Mouse (Mus musculus) spleen, postnatal 36 days (tissue): Measurements from ENCODE around the gene Lrrc17.

ENCODE experiments used
- DNase-seq, 2 experiments: peaks; one replicate each; pipeline ENCODE4 v3.0.0; 2022; ENCODE audit warnings: low spot score in 2 of 2, mixed read lengths in 1 of 2

Gene Lrrc17

DNA sequence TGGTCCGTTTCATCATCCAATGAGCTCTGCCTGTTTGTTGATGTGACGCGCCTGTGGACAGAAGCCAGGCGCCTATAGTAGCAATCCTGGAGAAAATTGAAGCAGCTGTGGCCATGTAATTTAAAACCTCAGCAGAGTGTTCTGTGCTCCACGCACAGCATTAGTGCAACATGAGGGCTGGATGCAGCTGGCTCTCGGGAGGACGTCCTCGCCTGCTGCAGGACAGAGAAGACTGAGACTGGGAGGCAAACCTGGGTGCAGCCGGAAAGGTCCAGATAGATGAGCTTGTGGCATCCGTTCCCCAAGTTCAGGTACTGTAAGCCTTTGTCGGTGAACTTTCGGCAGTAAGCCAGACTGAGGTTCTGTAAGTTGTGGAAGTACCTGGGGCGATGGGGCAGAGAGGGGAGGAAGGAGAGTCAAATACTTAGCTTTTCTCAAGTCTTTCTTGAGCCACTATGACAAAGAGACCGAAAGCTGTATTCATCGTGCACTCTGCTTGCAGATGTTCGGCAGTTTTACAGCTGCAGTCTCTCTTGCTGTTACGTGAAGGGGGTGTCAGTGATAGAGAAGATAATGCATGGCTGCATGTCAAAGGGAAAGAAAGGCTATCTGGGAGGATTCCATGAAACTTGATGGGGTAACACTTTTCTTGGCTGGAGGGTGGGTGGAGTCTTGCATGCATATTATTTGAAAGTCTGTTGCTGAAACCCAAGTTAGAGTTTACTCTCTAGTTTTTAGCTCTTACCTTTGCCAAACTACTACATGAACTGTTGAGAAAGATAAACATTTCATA lies at the start of gene Lrrc17:
Gene Lrrc17 (plus strand): TSS at position 151 of the 793 bp plus-strand sequence.
- DNase-seq = no peak

DNA sequence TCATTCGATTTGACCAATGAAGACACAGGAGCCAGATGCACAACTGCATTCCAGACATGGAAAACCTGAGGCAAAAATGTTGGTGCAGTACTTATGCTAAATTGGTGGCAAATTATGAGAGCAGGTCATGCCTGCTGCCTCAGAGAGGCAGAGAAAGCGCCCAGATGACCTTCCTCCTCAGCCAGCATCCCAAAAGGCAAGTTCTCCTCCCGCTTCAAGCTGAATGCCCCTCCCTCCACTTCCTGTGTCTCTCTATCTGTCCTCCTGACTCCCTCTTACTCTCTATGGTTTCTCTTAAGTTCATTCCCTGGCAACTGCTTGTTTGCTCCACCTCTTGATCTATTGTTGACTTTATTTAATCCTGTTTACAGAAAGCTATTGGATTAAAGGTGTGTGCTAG lies 48.6 kb upstream of the Lrrc17 start:
- DNase-seq = no peak

DNA sequence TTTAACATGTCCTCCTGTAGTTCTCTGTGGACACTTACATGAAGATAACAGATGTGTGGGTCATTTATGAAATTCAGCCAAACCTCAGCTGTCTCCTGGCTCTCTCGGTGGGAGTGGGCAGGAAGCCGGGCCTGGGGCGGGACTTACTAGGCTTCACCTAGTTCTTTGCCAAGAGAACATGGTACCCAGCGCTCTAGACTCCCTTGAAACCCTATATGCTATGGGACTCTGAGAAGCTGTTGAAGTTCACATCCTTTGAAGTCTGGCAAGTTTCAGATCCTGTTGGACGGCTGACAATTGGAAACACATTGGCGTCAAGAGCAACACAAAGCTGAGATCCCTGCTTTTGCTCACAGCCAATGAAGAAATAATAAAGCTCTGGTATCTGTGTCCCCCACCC lies 47.0 kb upstream of the Lrrc17 start:
- no peak for DNase-seq

DNA sequence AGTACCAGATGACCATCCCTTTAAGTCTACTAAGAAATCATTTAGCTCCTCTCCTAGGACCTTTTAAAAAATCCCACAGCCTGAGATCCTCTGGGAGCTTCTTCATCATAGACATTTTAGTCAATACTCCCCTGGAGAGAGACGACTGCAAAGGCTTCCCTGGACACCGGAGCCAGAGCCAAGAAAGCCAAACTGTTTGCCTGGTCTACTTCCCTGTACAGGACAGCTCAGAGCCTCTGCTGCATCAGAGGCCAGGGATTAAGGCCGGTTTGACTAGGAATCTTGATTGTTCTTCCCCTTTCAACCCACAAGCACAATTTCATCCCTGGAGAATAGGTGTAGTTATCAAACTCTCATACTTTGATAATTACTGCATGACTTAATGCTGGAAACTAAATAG lies 46.5 kb upstream of the Lrrc17 start:
- no peak for DNase-seq

DNA sequence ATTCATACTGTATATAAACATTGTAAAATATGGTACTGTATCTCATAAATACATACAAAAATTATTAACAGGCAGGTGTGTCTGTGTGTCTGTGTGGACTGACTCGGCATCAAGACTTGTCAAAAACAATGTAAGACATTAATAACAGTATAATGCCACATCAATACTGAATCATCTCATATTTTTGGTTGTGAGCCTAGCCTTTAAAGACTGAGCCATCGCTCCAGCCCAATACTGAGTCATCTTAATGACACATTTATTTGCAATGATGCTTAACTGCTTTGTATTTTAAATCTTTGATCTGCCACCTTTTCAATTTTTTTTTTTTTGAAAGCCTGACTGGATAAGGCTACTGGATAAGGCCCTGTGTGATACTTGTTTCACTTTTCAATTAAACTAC lies 44.9 kb upstream of the Lrrc17 start:
- DNase-seq = no peak

DNA sequence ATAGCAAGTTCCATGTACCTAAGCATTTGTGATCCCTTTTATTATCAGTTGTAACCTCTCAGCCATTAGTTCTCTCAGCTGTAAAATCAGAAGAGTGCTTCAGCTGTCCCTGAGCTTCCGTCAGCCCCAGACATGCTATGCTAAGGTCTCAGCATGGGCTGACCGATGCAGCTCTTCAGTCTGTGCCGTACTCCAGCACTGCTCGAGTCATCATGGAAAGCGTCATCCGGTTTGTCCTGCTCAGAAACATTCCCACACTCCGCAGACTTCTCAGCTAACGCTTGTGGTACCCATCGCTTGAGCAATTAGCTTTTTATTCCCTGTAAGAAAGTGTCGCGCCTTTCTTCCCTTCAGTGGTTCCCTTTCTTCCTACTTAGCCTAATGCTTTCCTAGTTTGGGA lies 44.4 kb upstream of the Lrrc17 start:
- DNase-seq = no peak

DNA sequence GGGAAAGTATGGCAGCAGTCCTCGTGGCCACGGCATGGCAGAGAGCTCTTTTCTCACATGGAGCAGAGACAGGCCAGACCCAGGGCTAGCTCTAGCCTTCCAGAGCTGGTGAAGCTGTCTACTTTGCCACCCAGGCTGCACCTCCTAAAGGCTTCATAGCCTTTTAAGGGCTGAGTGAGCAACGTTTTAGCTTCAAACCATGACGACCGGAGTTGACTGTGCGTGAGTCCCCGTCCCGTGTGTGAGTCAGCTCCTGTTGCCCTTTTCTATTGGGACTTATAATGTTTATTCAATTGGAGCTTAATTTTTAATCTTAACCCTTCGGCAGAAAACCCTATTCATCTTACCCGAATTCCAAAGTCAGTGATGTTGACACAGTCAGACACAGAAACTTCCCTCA lies 43.2 kb upstream of the Lrrc17 start:
- DNase-seq = no peak

DNA sequence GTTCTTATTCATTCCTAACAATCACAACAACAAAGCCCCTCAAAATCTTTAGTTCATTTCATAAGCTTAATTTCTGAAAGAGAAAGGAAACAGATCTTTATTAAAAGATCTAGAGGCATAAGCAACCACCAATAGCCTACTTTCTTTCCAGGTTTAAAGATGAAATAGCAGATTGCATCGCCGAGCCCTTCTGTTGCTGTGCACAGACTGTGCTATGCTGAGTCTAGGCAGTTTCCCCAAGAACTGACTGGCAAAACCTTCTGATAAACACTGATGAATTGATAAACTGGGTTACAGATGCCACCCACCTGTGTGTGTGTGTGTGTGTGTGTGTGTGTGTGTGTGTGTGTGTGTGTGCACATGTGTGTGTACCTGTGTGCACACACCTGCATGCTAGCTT lies 42.4 kb upstream of the Lrrc17 start:
- no peak for DNase-seq

DNA sequence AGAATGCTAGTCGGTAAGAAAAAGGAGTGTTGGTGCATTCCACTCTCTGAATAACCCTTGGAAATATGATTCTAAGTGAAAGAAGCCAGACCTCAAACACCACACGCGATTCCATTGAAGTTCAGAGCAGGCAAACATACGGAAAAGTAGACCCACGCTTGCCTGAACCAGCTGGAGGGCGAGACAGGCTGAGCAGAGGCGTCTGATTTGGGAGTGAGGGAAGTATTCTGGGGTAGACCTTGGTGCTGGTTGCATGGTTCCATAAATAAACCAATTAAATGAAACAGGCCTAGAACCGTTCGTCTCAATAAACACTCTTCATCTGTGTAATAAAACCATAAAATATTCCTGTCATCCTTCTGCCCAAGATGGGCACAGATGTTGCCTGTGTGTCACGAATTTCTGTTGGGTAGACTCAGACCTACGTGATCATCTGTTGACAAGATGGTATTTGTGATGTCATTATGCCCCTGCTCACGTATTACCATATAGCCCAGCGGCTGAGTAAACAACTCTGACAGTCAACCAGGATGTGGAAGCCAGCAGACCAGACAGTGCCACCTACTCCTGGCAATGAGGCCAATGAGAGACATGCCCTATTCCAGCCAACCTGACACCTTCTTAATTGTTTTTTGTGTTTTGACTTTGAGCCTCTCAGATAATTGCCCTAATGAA lies 40.3 kb upstream of the Lrrc17 start:
- no peak for DNase-seq

DNA sequence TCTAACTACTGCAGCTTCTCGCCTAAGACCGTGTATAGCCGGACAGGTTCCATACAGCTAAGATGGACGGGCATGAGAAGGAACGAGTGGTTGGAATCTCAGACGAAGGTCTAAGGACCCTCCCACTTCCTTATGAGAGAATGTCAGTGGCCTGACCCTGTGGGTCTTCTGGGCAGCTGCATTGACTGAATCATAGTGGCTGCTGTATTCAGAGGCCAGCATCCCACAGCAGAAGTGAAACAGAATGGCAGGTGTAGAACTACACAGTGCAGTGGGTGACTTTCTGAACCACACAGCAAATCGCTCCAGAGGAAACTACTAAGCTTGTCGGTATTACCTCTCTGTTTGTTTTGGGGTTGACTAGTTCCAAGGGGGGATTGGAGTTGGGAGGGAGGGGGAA lies 38.2 kb upstream of the Lrrc17 start:
- DNase-seq = peak; percentile 17 to 22

DNA sequence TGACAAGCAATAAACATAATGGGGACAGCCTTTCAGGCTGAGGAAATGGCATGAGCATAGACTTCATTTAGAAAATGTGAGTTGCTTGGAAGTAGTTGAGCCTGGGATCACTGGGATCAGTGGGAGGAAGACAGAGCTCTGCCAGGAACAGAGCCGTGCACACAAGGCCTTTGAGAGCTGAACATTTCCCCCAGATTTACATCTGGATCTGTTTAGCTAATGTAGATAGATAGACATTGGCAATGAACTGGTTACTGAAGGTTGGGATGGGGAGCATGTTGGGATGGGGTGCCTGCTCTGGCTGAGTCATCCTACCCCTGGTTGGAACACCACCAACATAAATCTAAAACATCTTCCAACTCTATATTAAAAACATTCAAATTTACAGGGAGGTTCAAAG lies 36.5 kb upstream of the Lrrc17 start:
- no peak for DNase-seq

DNA sequence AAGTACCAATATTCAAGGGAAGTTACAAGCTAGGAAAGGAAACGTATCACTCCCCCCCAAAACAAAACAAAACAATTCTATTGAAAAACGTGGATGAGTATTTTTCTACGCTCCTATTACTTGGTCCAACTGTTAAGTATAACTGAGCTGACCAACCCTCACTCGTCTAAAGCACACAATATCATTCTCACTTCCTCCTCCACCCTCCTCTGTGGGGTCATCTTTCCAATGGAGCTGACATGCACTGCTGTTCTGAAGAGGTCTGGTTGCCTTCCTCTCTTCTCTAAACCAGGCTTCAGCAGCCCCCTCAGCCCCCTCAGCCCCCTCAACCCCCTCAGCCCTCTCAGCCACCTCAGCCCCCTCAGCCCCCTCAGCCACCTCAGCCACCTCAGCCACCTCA lies 33.6 kb upstream of the Lrrc17 start:
- DNase-seq = peak in 1 of 2 experiments; percentile 25

DNA sequence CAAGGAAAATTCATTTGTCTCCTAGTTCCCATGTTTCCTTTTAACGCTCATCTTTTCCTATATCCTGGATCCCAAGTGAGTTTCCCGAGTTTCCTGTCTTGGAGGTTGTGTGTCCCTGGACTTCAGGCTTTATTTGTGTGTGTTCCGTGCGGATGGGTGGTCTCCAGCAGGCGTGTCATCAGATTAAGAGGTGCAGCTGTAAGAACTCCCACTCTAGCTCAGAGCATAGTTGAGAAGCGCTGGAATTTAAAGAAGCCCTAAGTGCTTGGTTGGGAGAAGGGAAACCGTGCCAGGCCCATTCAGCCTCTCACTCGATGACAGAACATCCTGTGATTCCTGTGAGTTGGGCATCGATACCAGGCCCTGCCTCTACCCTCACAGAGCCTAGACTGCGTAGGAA lies 30.0 kb upstream of the Lrrc17 start:
- DNase-seq = no peak

DNA sequence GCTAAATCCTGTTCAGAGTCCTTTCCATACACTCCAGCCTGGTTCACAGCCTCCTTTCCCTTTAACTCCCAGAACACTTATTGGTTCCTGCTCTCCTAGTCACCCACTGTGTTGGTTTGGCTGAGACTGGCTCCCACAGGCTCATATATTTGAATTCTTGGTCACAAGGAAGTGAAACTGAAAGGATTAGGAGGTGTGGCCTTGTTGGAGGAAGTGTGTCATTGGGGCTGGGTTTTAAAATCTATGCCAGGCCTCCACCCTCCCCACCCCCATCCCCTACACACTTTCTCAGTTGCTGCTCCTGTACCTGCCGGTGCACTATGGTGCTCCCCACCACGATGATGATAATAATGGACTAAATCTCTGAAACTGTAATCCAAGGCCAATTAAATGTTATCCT lies 25.8 kb upstream of the Lrrc17 start:
- DNase-seq = peak; percentile 66 to 70

DNA sequence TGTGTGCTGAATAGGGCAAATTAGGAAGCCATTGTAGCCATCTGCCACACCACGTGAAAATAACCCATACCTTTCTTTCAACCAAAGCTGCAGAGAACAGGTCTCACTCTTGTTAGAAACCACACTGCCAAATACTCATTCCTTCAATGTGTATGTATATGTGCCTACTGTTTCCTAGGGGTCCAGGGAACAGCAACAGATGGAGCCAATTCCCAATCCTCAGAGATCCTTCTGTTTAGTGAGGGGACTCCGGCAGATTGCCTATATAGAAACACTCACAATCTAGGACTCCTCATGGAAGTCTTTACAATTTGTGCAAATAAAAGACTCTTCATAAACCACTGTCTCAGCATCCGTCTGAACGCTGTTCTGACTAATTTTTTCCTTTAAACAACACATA lies 25.2 kb upstream of the Lrrc17 start:
- no peak for DNase-seq

DNA sequence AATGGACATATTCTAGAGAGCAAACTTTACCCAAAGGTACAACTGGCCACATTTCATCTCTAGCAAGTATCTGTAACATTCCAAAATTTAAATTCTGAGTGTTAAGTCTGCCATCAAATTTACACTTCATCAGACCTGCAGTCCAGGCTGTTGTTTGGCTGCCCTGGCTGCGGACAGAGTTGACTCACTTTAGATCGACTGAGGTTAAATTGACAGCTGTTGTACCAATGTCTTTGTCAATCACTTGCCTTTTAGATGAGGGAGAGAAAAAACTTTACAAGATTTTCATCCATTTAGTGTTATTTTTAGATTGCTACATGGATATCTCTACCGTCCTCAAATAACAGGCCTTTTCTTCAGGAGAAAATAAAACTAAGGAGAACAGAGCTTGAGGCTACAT lies 24.2 kb upstream of the Lrrc17 start:
- no peak for DNase-seq

DNA sequence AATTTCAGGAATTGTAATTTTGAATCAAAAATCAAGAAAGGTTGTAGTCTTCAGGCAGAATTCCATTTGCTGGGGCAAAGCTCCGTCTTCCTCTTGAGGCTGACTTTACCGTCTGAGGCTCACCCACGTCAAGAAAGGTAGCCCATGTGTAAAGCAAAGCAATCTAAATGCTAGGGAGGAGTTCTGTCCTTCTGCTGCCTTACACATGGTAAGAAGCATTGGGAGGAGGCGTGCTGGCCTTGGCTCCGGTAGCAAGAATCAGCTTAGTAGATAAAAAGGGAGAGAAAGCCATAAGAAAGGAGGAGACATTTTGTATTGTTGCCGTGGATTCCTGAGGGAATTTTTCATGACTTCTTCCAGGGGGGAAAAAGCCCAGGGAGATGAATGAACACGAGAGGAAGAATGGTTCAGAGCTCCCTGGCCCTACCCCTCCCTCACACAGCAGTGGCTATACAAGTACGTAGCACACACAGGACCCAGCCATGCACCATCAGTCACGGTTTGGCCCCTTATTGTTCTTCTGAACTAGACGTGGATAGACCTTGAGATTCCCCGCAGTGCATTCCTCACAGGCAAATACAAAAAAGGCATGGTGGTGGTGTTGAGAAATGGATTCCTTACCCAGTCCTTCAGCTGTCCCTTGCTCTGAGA lies 16.4 kb upstream of the Lrrc17 start:
- DNase-seq = no peak

DNA sequence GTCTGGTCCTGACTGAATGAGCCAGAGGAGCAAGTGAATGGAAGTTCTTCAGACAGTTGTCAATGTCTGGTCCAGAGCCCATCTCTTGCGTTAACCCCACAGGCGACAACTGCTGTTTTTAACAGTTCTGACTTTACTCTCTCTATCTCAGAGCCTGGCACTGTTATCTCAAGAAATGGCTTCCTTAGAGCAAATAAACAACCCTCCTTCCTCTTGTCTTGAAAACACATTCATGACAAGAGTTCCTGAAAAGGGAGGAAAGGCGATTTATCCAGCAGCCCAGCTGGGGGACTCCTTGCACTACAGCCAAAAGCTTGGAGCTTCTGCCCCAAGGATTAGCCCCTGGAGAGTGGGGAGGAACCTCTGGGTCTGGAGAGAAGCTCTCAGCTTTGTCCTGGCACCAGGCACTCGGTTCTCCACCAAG lies 15.9 kb upstream of the Lrrc17 start:
- DNase-seq = no peak

DNA sequence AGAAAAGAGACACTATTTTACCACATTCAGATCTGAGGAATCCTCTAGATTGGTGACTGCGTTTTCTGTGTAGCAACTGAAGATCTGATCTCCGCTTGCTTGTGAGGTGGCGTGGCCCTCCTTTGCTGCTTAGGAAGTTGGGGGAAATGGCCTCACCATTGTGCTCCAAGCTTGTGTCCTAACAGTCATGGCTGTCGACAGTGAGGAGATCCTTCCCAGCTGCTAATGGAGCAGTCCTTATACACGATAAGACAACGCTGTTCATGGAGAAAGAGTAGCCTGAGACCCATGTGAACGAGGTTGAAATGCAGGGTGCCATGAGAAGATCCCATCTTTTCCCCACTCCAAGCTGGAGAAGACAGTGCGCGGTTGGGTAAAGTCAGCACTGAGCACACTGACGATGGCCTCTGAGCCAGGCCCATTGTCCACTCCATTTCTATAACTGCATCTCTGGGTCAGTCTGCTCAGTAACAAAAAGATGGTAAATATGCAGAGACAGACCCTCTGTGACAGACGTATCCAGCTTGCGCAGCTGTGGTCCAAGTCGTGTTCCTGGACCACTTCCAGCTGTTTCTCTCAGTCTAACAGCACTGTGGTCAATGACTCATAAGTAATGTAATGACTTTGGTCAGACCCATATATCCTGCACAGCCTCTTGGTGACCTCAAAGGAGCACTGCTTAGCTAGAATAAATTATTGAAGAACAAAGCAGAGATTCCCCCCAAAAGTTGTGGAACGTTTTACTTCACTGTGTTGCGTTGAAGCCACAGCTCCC lies 15.1 kb upstream of the Lrrc17 start:
- no peak for DNase-seq

DNA sequence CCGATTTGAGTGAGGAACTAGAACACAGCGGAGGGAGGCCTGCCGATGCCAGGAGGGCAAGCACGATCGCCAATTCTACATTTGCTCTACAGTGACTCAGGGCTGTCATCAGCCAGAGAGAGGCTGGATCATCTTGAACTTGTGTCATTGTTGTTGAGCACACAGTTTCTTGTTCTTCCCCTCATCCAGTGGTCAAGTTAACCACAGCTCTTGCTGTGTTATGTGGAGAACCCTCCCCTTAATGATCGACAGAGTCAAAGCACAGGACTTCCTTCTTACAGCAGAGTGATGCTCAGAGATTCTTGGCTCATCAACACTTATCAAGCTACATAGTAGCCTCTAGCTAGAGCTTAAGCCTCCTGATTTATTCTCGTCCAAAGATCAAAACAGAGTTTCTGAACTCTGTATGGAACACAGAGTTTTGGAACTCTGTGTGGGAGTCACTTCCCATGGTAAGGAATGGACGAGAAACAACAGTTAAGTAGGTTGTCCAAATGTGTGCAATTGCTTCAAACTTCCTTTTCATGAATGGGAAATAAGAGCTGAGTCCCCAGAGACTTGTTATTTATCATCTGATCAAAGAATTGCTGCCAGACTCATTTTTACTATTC lies 14.1 kb upstream of the Lrrc17 start:
- DNase-seq = no peak

DNA sequence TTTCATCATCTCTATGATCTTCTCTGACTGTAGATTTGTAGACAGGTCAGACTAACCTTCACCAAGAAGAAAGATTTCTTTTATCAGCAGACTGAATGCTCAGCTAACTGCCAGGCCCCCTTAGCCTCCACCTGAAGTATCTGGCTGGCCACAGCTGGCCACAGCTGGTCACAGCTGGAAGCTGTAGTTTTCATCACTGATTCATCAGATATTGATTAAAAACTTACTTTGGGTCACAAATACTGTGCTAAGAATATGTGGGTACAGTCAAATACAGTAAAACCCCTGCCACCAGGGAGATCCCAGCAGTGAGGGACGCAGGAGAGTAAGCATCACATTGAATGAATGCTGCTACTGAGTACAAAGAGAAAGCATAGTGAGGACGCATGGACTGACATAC lies 11.2 kb upstream of the Lrrc17 start:
- DNase-seq = no peak

DNA sequence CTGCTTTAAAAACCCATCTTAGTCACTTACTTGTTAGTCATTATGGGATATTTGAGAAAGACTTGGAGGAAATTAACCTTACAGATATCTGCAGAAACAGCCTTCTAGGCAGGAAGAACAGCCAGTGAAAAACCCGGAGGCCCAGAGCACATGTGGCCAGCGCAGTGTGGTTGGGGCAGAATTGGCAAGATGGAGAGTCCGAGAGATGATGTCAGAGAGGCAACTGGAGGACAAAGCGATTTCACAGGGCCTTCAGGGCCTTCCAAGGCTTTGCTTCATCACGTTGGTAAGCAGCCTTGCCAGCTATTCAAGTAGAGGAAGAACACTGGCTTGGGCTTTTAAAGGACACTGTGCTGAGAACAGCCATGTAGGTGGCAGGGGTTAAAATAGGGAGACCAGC lies 10.4 kb upstream of the Lrrc17 start:
- DNase-seq = no peak
